Mouse (Mus musculus) MEL (cell line): ENCODE data around the gene Fam53b. TPM values are rescaled to one million over a fixed set of nuclear protein-coding genes. Genes with fewer than 3 reads are reported as not detected.

Source experiments
- DNase-seq: peaks from one replicate; pipeline ENCODE4 v3.0.0; 2011; ENCODE audit warnings: low read depth, low spot score
- H3K27ac ChIP-seq: 2 replicates; pipeline ENCODE4 v1.5.1; 2012; ENCODE audit warnings: low read depth, mild to moderate bottlenecking, control low read depth, low read length, moderate library complexity; ENCODE audit not compliant: control insufficient read depth
- H3K27me3 ChIP-seq, 2 experiments: fragments of 150-350 bp in 1 of 2; sonication (generic) in 1 of 2; 2 replicates each; pipeline ENCODE4 v1.6.1; 2012; ENCODE audit warnings: low read length in 2 of 2, mild to moderate bottlenecking in 2 of 2, improper control_type of control experiment in 1 of 2, moderate library complexity in 1 of 2; ENCODE audit not compliant: insufficient read depth in 2 of 2, control insufficient read depth in 1 of 2
- H3K36me3 ChIP-seq, 2 experiments: 2 replicates each; pipeline ENCODE4 v1.6.1; 2012 to 2014; ENCODE audit warnings: low read length in 2 of 2, improper control_type of control experiment in 1 of 2, inconsistent platforms in 1 of 2, mild to moderate bottlenecking in 1 of 2; ENCODE audit not compliant: insufficient read depth in 2 of 2, control insufficient read depth in 1 of 2
- H3K4me1 ChIP-seq, 2 experiments: fragments of 150-350 bp in 1 of 2; sonication (generic) in 1 of 2; 2 replicates each; pipeline ENCODE4 v1.6.1; 2012; ENCODE audit warnings: low read length in 2 of 2, improper control_type of control experiment in 1 of 2, mild to moderate bottlenecking in 1 of 2; ENCODE audit not compliant: insufficient read depth in 2 of 2, control insufficient read depth in 1 of 2
- H3K4me3 ChIP-seq, 2 experiments: fragments of 150-350 bp in 1 of 2; sonication (generic) in 1 of 2; 2 replicates each; pipeline ENCODE4 v1.5.1; 2012; ENCODE audit warnings: low read depth in 2 of 2, low read length in 2 of 2, mild to moderate bottlenecking in 2 of 2, moderate library complexity in 2 of 2, control low read depth in 1 of 2, improper control_type of control experiment in 1 of 2; ENCODE audit not compliant: control insufficient read depth in 1 of 2, insufficient read depth in 1 of 2
- H3K79me2 ChIP-seq: 2 replicates; pipeline ENCODE4 v1.6.1; 2012; ENCODE audit warnings: mild to moderate bottlenecking, low read length, moderate library complexity; ENCODE audit not compliant: control insufficient read depth, poor library complexity, insufficient read depth
- H3K9ac ChIP-seq: 2 replicates; pipeline ENCODE4 v1.6.1; 2012; ENCODE audit warnings: low read depth, mild to moderate bottlenecking, control low read depth, low read length, moderate library complexity; ENCODE audit not compliant: control insufficient read depth, poor library complexity, severe bottlenecking
- H3K9me3 ChIP-seq: fragments of 150-350 bp; sonication (generic); replicated peaks from 2 replicates; pipeline ENCODE4 v1.6.1; 2012; ENCODE audit warnings: mild to moderate bottlenecking, low read length, improper control_type of control experiment, moderate library complexity; ENCODE audit not compliant: insufficient read depth
- E2F4 ChIP-seq: IDR thresholded peaks from 2 replicates; pipeline ENCODE4 v1.6.1; 2011; ENCODE audit warnings: low read depth, low read length, improper control_type of control experiment, borderline replicate concordance
- EP300 ChIP-seq, 2 experiments: IDR thresholded peaks; 2 replicates each; pipeline ENCODE4 v1.6.1; 2011; ENCODE audit warnings: improper control_type of control experiment in 2 of 2, low read length in 2 of 2, low read depth in 1 of 2, mild to moderate bottlenecking in 1 of 2
- MAX ChIP-seq: IDR thresholded peaks from 2 replicates; pipeline ENCODE4 v1.6.1; 2011; ENCODE audit warnings: low read length, improper control_type of control experiment
- MEF2A ChIP-seq: IDR thresholded peaks from 2 replicates; pipeline ENCODE4 v1.6.1; 2014; ENCODE audit warnings: low read depth, mild to moderate bottlenecking, inconsistent platforms, low read length, improper control_type of control experiment; ENCODE audit not compliant: poor library complexity, insufficient replicate concordance, severe bottlenecking; ENCODE audit errors: extremely low read depth
- MYC ChIP-seq: IDR thresholded peaks from 2 replicates; pipeline ENCODE4 v1.6.1; 2011; ENCODE audit warnings: low read depth, mild to moderate bottlenecking, low read length, improper control_type of control experiment, moderate library complexity
- NELFE ChIP-seq: IDR thresholded peaks from 2 replicates; pipeline ENCODE4 v1.6.1; 2011; ENCODE audit warnings: low read depth, low read length, improper control_type of control experiment
- NRF1 ChIP-seq: IDR thresholded peaks from 2 replicates; pipeline ENCODE4 v1.6.1; 2014; ENCODE audit warnings: low read depth, mild to moderate bottlenecking, inconsistent platforms, low read length, improper control_type of control experiment, moderate library complexity; ENCODE audit not compliant: poor library complexity, insufficient read depth, severe bottlenecking
- POLR2A ChIP-seq, 2 experiments: IDR thresholded peaks; 2 replicates each; pipeline ENCODE4 v1.6.1; 2011 to 2012; ENCODE audit warnings: low read length in 2 of 2, mild to moderate bottlenecking in 2 of 2, control low read depth in 1 of 2, improper control_type of control experiment in 1 of 2, low read depth in 1 of 2, moderate library complexity in 1 of 2; ENCODE audit not compliant: control insufficient read depth in 1 of 2, insufficient read depth in 1 of 2, poor library complexity in 1 of 2
- RAD21 ChIP-seq: IDR thresholded peaks from 2 replicates; pipeline ENCODE4 v1.6.1; 2011; ENCODE audit warnings: mild to moderate bottlenecking, low read depth, low read length, improper control_type of control experiment
- RCOR1 ChIP-seq: IDR thresholded peaks from 2 replicates; pipeline ENCODE4 v1.6.1; 2012; ENCODE audit warnings: low read depth, mild to moderate bottlenecking, inconsistent platforms, low read length, improper control_type of control experiment
- SIN3A ChIP-seq: IDR thresholded peaks from 2 replicates; pipeline ENCODE4 v1.6.1; 2012; ENCODE audit warnings: low read length, improper control_type of control experiment, inconsistent platforms
- SMC3 ChIP-seq: IDR thresholded peaks from 2 replicates; pipeline ENCODE4 v1.6.1; 2011; ENCODE audit warnings: low read depth, low read length, improper control_type of control experiment
- TBP ChIP-seq: IDR thresholded peaks from 2 replicates; pipeline ENCODE4 v1.8.0; 2011; ENCODE audit warnings: low read depth, low read length, improper control_type of control experiment
- TCF12 ChIP-seq: IDR thresholded peaks from 2 replicates; pipeline ENCODE4 v1.6.1; 2014; ENCODE audit warnings: low read depth, mild to moderate bottlenecking, inconsistent platforms, low read length, improper control_type of control experiment, moderate library complexity
- USF2 ChIP-seq, 2 experiments: IDR thresholded peaks; 2 replicates each; pipeline ENCODE4 v1.6.1; 2011 to 2012; ENCODE audit warnings: improper control_type of control experiment in 2 of 2, low read length in 2 of 2, borderline replicate concordance in 1 of 2, inconsistent platforms in 1 of 2, low read depth in 1 of 2, mild to moderate bottlenecking in 1 of 2; ENCODE audit not compliant: insufficient read depth in 1 of 2
- ZC3H11A ChIP-seq: IDR thresholded peaks from 2 replicates; pipeline ENCODE4 v1.6.1; 2012; ENCODE audit warnings: low read depth, mild to moderate bottlenecking, inconsistent platforms, low read length, improper control_type of control experiment
- ZMIZ1 ChIP-seq: IDR thresholded peaks from 2 replicates; pipeline ENCODE4 v1.6.1; 2012; ENCODE audit warnings: low read depth, mild to moderate bottlenecking, inconsistent platforms, low read length, improper control_type of control experiment, moderate library complexity
- ZNF384 ChIP-seq: IDR thresholded peaks from 2 replicates; pipeline ENCODE4 v1.6.1; 2012; ENCODE audit warnings: low read depth, mild to moderate bottlenecking, inconsistent platforms, low read length, improper control_type of control experiment
- polyA plus RNA-seq, 2 experiments: library from polyadenylated mRNA; stranded (reverse) in 1 of 2; unstranded in 1 of 2; fragments of >175 nt in 1 of 2; fragments of >200 nt in 1 of 2; gene quantifications; 2 replicates each; pipeline versions ENCODE4 v1.2.1 to v1.2.4; 2012; ENCODE audit warnings: low replicate concordance in 2 of 2, low read depth in 1 of 2; ENCODE audit not compliant: insufficient read length in 2 of 2, insufficient read depth in 1 of 2, missing spikeins in 1 of 2
- total RNA-seq: library from RNA; depleted of rRNA; stranded (reverse); fragments of 300-350 nt; gene quantifications from 2 replicates; pipeline ENCODE4 v1.2.3, GENCODE M21; 2012

Fam53b gene
- total and polyA plus RNA-seq, 3 experiments: 7.9 to 15.4 TPM; not detected in 1

GRCm38 (mm10) chr7:132681831-132682230, 131.9 kb downstream of the Fam53b start:
- Histone ChIP-seq H3K27me3 (no peaks in the 10 kb centered on the region), H3K4me1 (peaks cover 19 to 25% of the 10 kb centered on the region in 2 experiments), H3K36me3 (peaks cover 0 to 22% of the 10 kb centered on the region in 2 experiments; a peak in 2 of 4 replicates), H3K4me3 (no peak overlapping the region), H3K79me2 (no peaks in the 10 kb centered on the region), H3K27ac (no peak overlapping the region), H3K9me3 (no peaks in the 10 kb centered on the region), H3K9ac (no peak overlapping the region)
- no peak for DNase-seq
- TF ChIP-seq RAD21: no peak
- TF ChIP-seq SMC3: no peak
- TF ChIP-seq TCF12: no peak
- no peak for TF ChIP-seq ZMIZ1
- TF ChIP-seq MYC: no peak
- TF ChIP-seq TBP: no peak
- TF ChIP-seq NELFE: no peak
- TF ChIP-seq USF2 (IDR thresholded peaks at IDR 0.05; ENCODE audit: borderline replicate concordance in 1 of 2, insufficient read depth in 1 of 2, low read depth in 1 of 2, low read length in 2 of 2): no peak
- TF ChIP-seq SIN3A: no peak
- TF ChIP-seq NRF1: no peak

- peaks cover 0 to 19% of the 10 kb centered on the region in 2 experiments; a peak in 2 of 4 replicates for H3K36me3 ChIP-seq
- no peak for DNase-seq
- H3K4me1 ChIP-seq: peaks cover 19 to 22% of the 10 kb centered on the region in 2 experiments
- no peaks in the 10 kb centered on the region for H3K27me3 ChIP-seq
- H3K9me3 ChIP-seq: no peaks in the 10 kb centered on the region
- TF ChIP-seq ZNF384 (no peak), EP300 (IDR thresholded peaks at IDR 0.05; ENCODE audit: low read depth in 1 of 2, low read length in 2 of 2) (no peak), NRF1 (no peak), ZC3H11A (no peak), USF2 (IDR thresholded peaks at IDR 0.05; ENCODE audit: borderline replicate concordance in 1 of 2, insufficient read depth in 1 of 2, low read depth in 1 of 2, low read length in 2 of 2) (no peak), MEF2A (no peak), SMC3 (no peak), TBP (no peak), E2F4 (no peak), RAD21 (no peak), MAX (no peak), ZMIZ1 (no peak), RCOR1 (no peak), POLR2A (IDR thresholded peaks at IDR 0.05; ENCODE audit: control insufficient read depth in 1 of 2, insufficient read depth in 1 of 2, low read depth in 1 of 2, low read length in 2 of 2, poor library complexity in 1 of 2) (no peak)
- no peak overlapping the region for H3K9ac ChIP-seq
- no peak overlapping the region for H3K27ac ChIP-seq
- no peak overlapping the region for H3K4me3 ChIP-seq
- no peaks in the 10 kb centered on the region for H3K79me2 ChIP-seq
Measured at GRCm38 (mm10) chr7:132681296-132681695, 132.4 kb downstream of the Fam53b start.
